Mouse (Mus musculus) heart, embryonic 14.5 days (tissue): ENCODE results near the gene Def6. TPM values are rescaled to one million over a fixed set of nuclear protein-coding genes. Genes with fewer than 3 reads are reported as not detected.
A peak's percentile ranks its signal among the peaks of the same experiment; 100 is the strongest.

Experiments
- ATAC-seq: fragments of 200-750 bp; cut with Nextera tagmentation; 2 replicates; pipeline ENCODE4 v1.8.0; 2017; ENCODE audit warnings: low read depth, moderate TSS enrichment; ENCODE audit not compliant: insufficient number of reproducible peaks, insufficient read depth, low FRiP score
- H3K27ac ChIP-seq, 2 experiments: fragments of 200-500 bp in 1 of 2; fragments of 300-500 bp in 1 of 2; sonication (generic) in 1 of 2; replicated peaks in 1 of 2; 2 replicates each; pipeline ENCODE4 v1.5.1; 2012 to 2014; ENCODE audit warnings: low read depth in 2 of 2, low read length in 2 of 2, control low read depth in 1 of 2, mild to moderate bottlenecking in 1 of 2, mixed read lengths in 1 of 2; ENCODE audit not compliant: control insufficient read depth in 1 of 2, insufficient read depth in 1 of 2
- H3K27me3 ChIP-seq: fragments of 300-500 bp; sonication (generic); 2 replicates; pipeline ENCODE4 v1.6.1; 2014; ENCODE audit warnings: mild to moderate bottlenecking, low read length, control low read depth; ENCODE audit not compliant: control insufficient read depth, insufficient read depth
- H3K36me3 ChIP-seq: fragments of 300-500 bp; sonication (generic); 2 replicates; pipeline ENCODE4 v1.6.1; 2014; ENCODE audit warnings: mild to moderate bottlenecking, control low read depth, low read length, mixed read lengths; ENCODE audit not compliant: control insufficient read depth, insufficient read depth
- H3K4me1 ChIP-seq, 2 experiments: fragments of 200-500 bp in 1 of 2; fragments of 300-500 bp in 1 of 2; sonication (generic) in 1 of 2; 2 replicates each; pipeline ENCODE4 v1.6.1; 2012 to 2014; ENCODE audit warnings: low read length in 2 of 2, control low read depth in 1 of 2, mixed read lengths in 1 of 2; ENCODE audit not compliant: control insufficient read depth in 2 of 2, insufficient read depth in 2 of 2
- H3K4me2 ChIP-seq: fragments of 300-500 bp; sonication (generic); 2 replicates; pipeline ENCODE4 v1.6.1; 2014; ENCODE audit warnings: mild to moderate bottlenecking, low read length
- H3K4me3 ChIP-seq, 2 experiments: fragments of 200-500 bp in 1 of 2; fragments of 300-500 bp in 1 of 2; sonication (generic) in 1 of 2; 2 replicates each; pipeline ENCODE4 v1.5.1; 2012 to 2014; ENCODE audit warnings: low read length in 2 of 2, mild to moderate bottlenecking in 2 of 2, control low read depth in 1 of 2, low read depth in 1 of 2, moderate library complexity in 1 of 2; ENCODE audit not compliant: control insufficient read depth in 1 of 2, insufficient read depth in 1 of 2
- H3K9ac ChIP-seq: fragments of 300-500 bp; sonication (generic); 2 replicates; pipeline ENCODE4 v1.6.1; 2014; ENCODE audit warnings: mild to moderate bottlenecking, low read length
- H3K9me3 ChIP-seq: fragments of 300-500 bp; sonication (generic); 2 replicates; pipeline ENCODE4 v1.6.1; 2016; ENCODE audit warnings: low read length, control low read depth; ENCODE audit not compliant: control insufficient read depth
- WGBS: fragments of 180-500 bp; shearing (Covaris S2); extraction: QIAGEN DNeasy Blood & Tissue Kit; methylation state at CpG from one replicate; pipeline ENCODE4 v1.1.7; 2014; 5-methylcytosine and 5-hydroxymethylcytosine counted together
- polyA plus RNA-seq: library from polyadenylated mRNA; unstranded; fragments of >200 nt; fragmentation: Nextera tagmentation; extraction: Ambion mirVana; gene quantifications from 2 replicates; pipeline ENCODE4 v1.2.1, GENCODE M21; 2014

Def6 gene
- polyA plus RNA-seq, 1 experiment from 2014 or later: 1.5 TPM

GRCm38 (mm10) chr17:28253216-28253615 is 45.6 kb downstream of the Def6 start:
- Histone ChIP-seq H3K36me3 (no peaks in the 10 kb centered on the region), H3K4me2 (no peak overlapping the region), H3K27ac (no peak overlapping the region), H3K9ac (no peak overlapping the region), H3K4me1 (peaks cover 23 to 40% of the 10 kb centered on the region in 2 experiments), H3K4me3 (no peak overlapping the region), H3K27me3 (no peaks in the 10 kb centered on the region), H3K9me3 (no peaks in the 10 kb centered on the region)
- WGBS: 80% methylated on average over 7 of the region's 7 CpGs
- no peak for ATAC-seq

GRCm38 (mm10) chr17:28254804-28255203 is 47.2 kb downstream of the Def6 start:
- H3K4me1 ChIP-seq: peaks cover 23 to 40% of the 10 kb centered on the region in 2 experiments
- ATAC-seq: no peak
- no peaks in the 10 kb centered on the region for H3K27me3 ChIP-seq
- H3K27ac ChIP-seq: no peak overlapping the region
- 0 out of 2 replicates have a peak, but pooled peaks cover 3% of the 10 kb centered on the region for H3K9me3 ChIP-seq
- no peak overlapping the region for H3K4me3 ChIP-seq
- no peaks in the 10 kb centered on the region for H3K36me3 ChIP-seq
- H3K9ac ChIP-seq: no peak overlapping the region
- no peak overlapping the region for H3K4me2 ChIP-seq
- WGBS: 74% methylated on average over 4 of the region's 4 CpGs

GRCm38 (mm10) chr17:28255651-28256050 is 48.1 kb downstream of the Def6 start:
- WGBS: 37% methylated on average over 5 of the region's 5 CpGs
- Histone ChIP-seq H3K9me3 (0 out of 2 replicates have a peak, but pooled peaks cover 3% of the 10 kb centered on the region), H3K4me2 (no peak overlapping the region), H3K4me3 (no peak overlapping the region), H3K9ac (no peak overlapping the region), H3K4me1 (peaks cover 23 to 40% of the 10 kb centered on the region in 2 experiments), H3K36me3 (no peaks in the 10 kb centered on the region), H3K27me3 (no peaks in the 10 kb centered on the region), H3K27ac (peak overlapping the region in 1 of 2 experiments; percentile 85; a peak in 3 of 4 replicates)
- ATAC-seq: no peak

GRCm38 (mm10) chr17:28256651-28257328 is 49.2 kb downstream of the Def6 start:
- peak overlapping the region; percentile 41; the same call in 1 of the 2 replicates for H3K9ac ChIP-seq
- 0 out of 2 replicates have a peak, but pooled peaks cover 3% of the 10 kb centered on the region for H3K9me3 ChIP-seq
- H3K4me2 ChIP-seq: peak overlapping the region; percentile 35
- H3K27me3 ChIP-seq: no peaks in the 10 kb centered on the region
- no peak overlapping the region for H3K4me3 ChIP-seq
- H3K4me1 ChIP-seq: peaks cover 28 to 44% of the 10 kb centered on the region in 2 experiments
- no peaks in the 10 kb centered on the region for H3K36me3 ChIP-seq
- WGBS: 53% methylated on average over 13 of the region's 13 CpGs
- H3K27ac ChIP-seq: peak overlapping the region; percentile 83 to 85
- ATAC-seq: peak; percentile 26; the same call in 1 of the 2 replicates

GRCm38 (mm10) chr17:28258325-28258724 is 50.7 kb downstream of the Def6 start:
- Histone ChIP-seq H3K9me3 (0 out of 2 replicates have a peak, but pooled peaks cover 3% of the 10 kb centered on the region), H3K4me2 (no peak overlapping the region), H3K27me3 (no peaks in the 10 kb centered on the region), H3K27ac (no peak overlapping the region), H3K36me3 (no peaks in the 10 kb centered on the region), H3K9ac (no peak overlapping the region), H3K4me3 (no peak overlapping the region), H3K4me1 (peaks cover 24 to 40% of the 10 kb centered on the region in 2 experiments; a peak in 3 of 4 replicates)
- ATAC-seq: no peak
- 81% methylated on average over 9 of the region's 9 CpGs for WGBS

GRCm38 (mm10) chr17:28259890-28260542 is 52.4 kb downstream of the Def6 start:
- no peak overlapping the region for H3K4me2 ChIP-seq
- 71% methylated on average over 16 of the region's 16 CpGs for WGBS
- no peaks in the 10 kb centered on the region for H3K27me3 ChIP-seq
- H3K4me1 ChIP-seq: peaks cover 24 to 40% of the 10 kb centered on the region in 2 experiments; a peak in 3 of 4 replicates
- ATAC-seq: no peak
- no peak overlapping the region for H3K27ac ChIP-seq
- no peak overlapping the region for H3K9ac ChIP-seq
- 0 out of 2 replicates have a peak, but pooled peaks cover 3% of the 10 kb centered on the region for H3K9me3 ChIP-seq
- no peak overlapping the region for H3K4me3 ChIP-seq
- no peaks in the 10 kb centered on the region for H3K36me3 ChIP-seq

- Histone ChIP-seq H3K27me3 (no peaks in the 10 kb centered on the region), H3K4me1 (peaks cover 24 to 35% of the 10 kb centered on the region in 2 experiments; a peak in 3 of 4 replicates), H3K9ac (no peak overlapping the region), H3K36me3 (no peaks in the 10 kb centered on the region), H3K4me2 (no peak overlapping the region), H3K27ac (no peak overlapping the region), H3K4me3 (no peak overlapping the region), H3K9me3 (0 out of 2 replicates have a peak, but pooled peaks cover 3% of the 10 kb centered on the region)
- WGBS: 83% methylated on average over 9 of the region's 9 CpGs
- ATAC-seq: no peak
Observed at GRCm38 (mm10) chr17:28260543-28260909, 52.9 kb downstream of the Def6 start.
